ENCODE assay signal across 23 mouse cellular contexts in genomic region chr9:30235791-30236190, GRCm38 (mm10).
DNase-seq lines count a peak whose midpoint lies in the region; ATAC-seq and TF ChIP-seq lines count a peak whose summit lies in the region.
"Had no signal": no experiment of that assay in that cellular context is flagged by ENCODE, and none has a peak within 500 bp of the region (broad histone marks: within the 10 kb centered on the region; RNA-seq: fewer than 3 reads in every experiment).

No protein-coding gene starts in this region.

- H3K4me1 ChIP-seq in hindbrain, embryonic 13.5 days (replicated peaks) = peaks cover 18% of the 10 kb centered on the region
- H3K4me1 ChIP-seq in hindbrain, embryonic 12.5 days = peaks cover 14% of the 10 kb centered on the region
- no peaks in the 10 kb centered on the region for H3K4me1 ChIP-seq in hindbrain, postnatal 0 days (ENCODE audit: insufficient read depth, low read length)
- peaks cover 11% of the 10 kb centered on the region for H3K4me1 ChIP-seq in hindbrain, embryonic 10.5 days (replicated peaks)
- peaks cover 18% of the 10 kb centered on the region for H3K4me1 ChIP-seq in neural tube, embryonic 13.5 days (replicated peaks)
- peaks cover 14% of the 10 kb centered on the region; the same call in 1 of the 2 replicates for H3K4me1 ChIP-seq in neural tube, embryonic 14.5 days (ENCODE audit: control insufficient read depth, insufficient read depth, low read length)
- H3K4me1 ChIP-seq: embryonic facial prominence, embryonic 12.5 days had no signal

- H3K9me3 ChIP-seq in hindbrain, embryonic 13.5 days = no peaks in the 10 kb centered on the region
- H3K9me3 ChIP-seq in hindbrain, embryonic 12.5 days (replicated peaks) = no peaks in the 10 kb centered on the region
- H3K9me3 ChIP-seq in hindbrain, postnatal 0 days (ENCODE audit: low read length) = no peaks in the 10 kb centered on the region
- no peaks in the 10 kb centered on the region for H3K9me3 ChIP-seq in hindbrain, embryonic 10.5 days
- no peaks in the 10 kb centered on the region for H3K9me3 ChIP-seq in neural tube, embryonic 13.5 days
- no peaks in the 10 kb centered on the region for H3K9me3 ChIP-seq in neural tube, embryonic 14.5 days (ENCODE audit: control insufficient read depth, low read length)
- H3K9me3 ChIP-seq: embryonic facial prominence, embryonic 10.5 days; embryonic facial prominence, embryonic 12.5 days; forebrain, embryonic 13.5 days had no signal

- peak; percentile 18 for DNase-seq in hindbrain, postnatal 0 days (ENCODE audit: low spot score)
- DNase-seq in hindbrain, embryonic 10.5 days (ENCODE audit: low spot score) = no peak
- DNase-seq in neural tube, embryonic 10.5 days (ENCODE audit: extremely low spot score, low spot score) = no peak
- no peak for DNase-seq in lung, postnatal 25 days (ENCODE audit: low spot score)
- DNase-seq: adrenal gland, adult 8-10 months; adrenal gland, postnatal 14 days; adrenal gland, postnatal 36 days; B cell, adult 2 months; cerebellum, adult 11-12 months; cerebellum, adult 2 months; cerebellum, adult 9-10 months had no signal

- H3K27ac ChIP-seq in hindbrain, embryonic 13.5 days = peak overlapping the region; percentile 69; the same call in 1 of the 2 replicates
- H3K27ac ChIP-seq in hindbrain, embryonic 12.5 days = no peak overlapping the region
- no peak overlapping the region for H3K27ac ChIP-seq in hindbrain, postnatal 0 days
- no peak overlapping the region for H3K27ac ChIP-seq in hindbrain, embryonic 10.5 days
- peak overlapping the region; percentile 35 for H3K27ac ChIP-seq in neural tube, embryonic 13.5 days (replicated peaks)
- H3K27ac ChIP-seq in neural tube, embryonic 14.5 days (ENCODE audit: low read depth, low read length) = no peak overlapping the region
- H3K27ac ChIP-seq: embryonic facial prominence, embryonic 10.5 days; embryonic facial prominence, embryonic 12.5 days; forebrain, embryonic 13.5 days had no signal

- no peak for TF ChIP-seq CTCF in hindbrain, postnatal 0 days (IDR thresholded peaks at IDR 0.05; ENCODE audit: low read depth)

- H3K27me3 ChIP-seq in hindbrain, embryonic 13.5 days = no peaks in the 10 kb centered on the region
- no peaks in the 10 kb centered on the region for H3K27me3 ChIP-seq in hindbrain, embryonic 12.5 days
- no peaks in the 10 kb centered on the region for H3K27me3 ChIP-seq in hindbrain, postnatal 0 days (ENCODE audit: insufficient read depth, low read length)
- no peaks in the 10 kb centered on the region for H3K27me3 ChIP-seq in hindbrain, embryonic 10.5 days (ENCODE audit: insufficient read depth, poor library complexity, severe bottlenecking)
- H3K27me3 ChIP-seq in neural tube, embryonic 13.5 days = no peaks in the 10 kb centered on the region
- no peaks in the 10 kb centered on the region for H3K27me3 ChIP-seq in neural tube, embryonic 14.5 days (ENCODE audit: control insufficient read depth, insufficient read depth, low read length)
- H3K27me3 ChIP-seq: CH12.LX; embryonic facial prominence, embryonic 12.5 days; forebrain, embryonic 13.5 days had no signal

- 49% methylated on average over 3 of the region's 3 CpGs for WGBS in hindbrain, embryonic 13.5 days
- WGBS in hindbrain, embryonic 12.5 days = 50% methylated on average over 3 of the region's 3 CpGs
- 54% methylated on average over 3 of the region's 3 CpGs for WGBS in hindbrain, postnatal 0 days
- 84% methylated on average over 3 of the region's 3 CpGs for WGBS in hindbrain, embryonic 10.5 days
- 20% methylated on average over 3 of the region's 3 CpGs for WGBS in neural tube, embryonic 13.5 days
- 27% methylated on average over 3 of the region's 3 CpGs for WGBS in neural tube, embryonic 14.5 days

- no peak overlapping the region for H3K4me2 ChIP-seq in hindbrain, embryonic 13.5 days
- no peak overlapping the region for H3K4me2 ChIP-seq in hindbrain, embryonic 12.5 days (replicated peaks)
- no peak overlapping the region for H3K4me2 ChIP-seq in hindbrain, postnatal 0 days (ENCODE audit: low read depth, low read length)
- no peak overlapping the region for H3K4me2 ChIP-seq in neural tube, embryonic 13.5 days
- no peak overlapping the region for H3K4me2 ChIP-seq in neural tube, embryonic 14.5 days (ENCODE audit: low read depth, low read length)
- H3K4me2 ChIP-seq: embryonic facial prominence, embryonic 12.5 days; forebrain, embryonic 13.5 days had no signal

- 0 out of 2 replicates have a peak overlapping the region, but pooled peaks have one; percentile 10 for H3K9ac ChIP-seq in hindbrain, embryonic 13.5 days
- no peak overlapping the region for H3K9ac ChIP-seq in hindbrain, embryonic 12.5 days
- H3K9ac ChIP-seq in hindbrain, postnatal 0 days (replicated peaks; ENCODE audit: low read length) = no peak overlapping the region
- no peak overlapping the region for H3K9ac ChIP-seq in neural tube, embryonic 13.5 days
- H3K9ac ChIP-seq in neural tube, embryonic 14.5 days (replicated peaks; ENCODE audit: low read depth, low read length) = no peak overlapping the region
- H3K9ac ChIP-seq: embryonic facial prominence, embryonic 12.5 days; forebrain, embryonic 13.5 days had no signal

- no peak overlapping the region for H3K4me3 ChIP-seq in hindbrain, embryonic 13.5 days
- H3K4me3 ChIP-seq in hindbrain, embryonic 12.5 days = no peak overlapping the region
- no peak overlapping the region for H3K4me3 ChIP-seq in hindbrain, postnatal 0 days (ENCODE audit: low read length)
- no peak overlapping the region for H3K4me3 ChIP-seq in hindbrain, embryonic 10.5 days
- no peak overlapping the region for H3K4me3 ChIP-seq in neural tube, embryonic 13.5 days
- H3K4me3 ChIP-seq in neural tube, embryonic 14.5 days (ENCODE audit: low read depth, low read length) = no peak overlapping the region
- H3K4me3 ChIP-seq: embryonic facial prominence, embryonic 10.5 days; embryonic facial prominence, embryonic 12.5 days; forebrain, embryonic 13.5 days had no signal

- ATAC-seq in hindbrain, embryonic 13.5 days (ENCODE audit: low FRiP score) = peak; percentile 49; the same call in 1 of the 2 replicates
- no peak for ATAC-seq in hindbrain, embryonic 12.5 days (ENCODE audit: low FRiP score)
- no peak for ATAC-seq in hindbrain, postnatal 0 days
- peak; percentile 78 for ATAC-seq in neural tube, embryonic 13.5 days (ENCODE audit: low read depth)
- peak; percentile 66 for ATAC-seq in neural tube, embryonic 14.5 days (ENCODE audit: low read depth)
- ATAC-seq: activated CD4-positive, CD25-positive, alpha-beta regulatory T cell, adult 4 months; CD4-positive, CD25-positive, alpha-beta regulatory T cell, adult 4 months; forebrain, embryonic 13.5 days; Patski had no signal

- no peaks in the 10 kb centered on the region for H3K36me3 ChIP-seq in hindbrain, embryonic 13.5 days
- H3K36me3 ChIP-seq in hindbrain, embryonic 12.5 days = no peaks in the 10 kb centered on the region
- no peaks in the 10 kb centered on the region for H3K36me3 ChIP-seq in hindbrain, postnatal 0 days (ENCODE audit: insufficient read depth, low read length)
- no peaks in the 10 kb centered on the region for H3K36me3 ChIP-seq in hindbrain, embryonic 10.5 days
- H3K36me3 ChIP-seq in neural tube, embryonic 13.5 days = no peaks in the 10 kb centered on the region
- H3K36me3 ChIP-seq in neural tube, embryonic 14.5 days (ENCODE audit: control insufficient read depth, insufficient read depth, low read length) = no peaks in the 10 kb centered on the region
- H3K36me3 ChIP-seq: embryonic facial prominence, embryonic 10.5 days; embryonic facial prominence, embryonic 12.5 days; G1E had no signal

Comparison
In these comparisons a context has a peak if more than half of its experiments do, and no peak if none do; other contexts are left out.
1. ATAC-seq: peak in hindbrain, embryonic 13.5 days (single experiment), neural tube, embryonic 13.5 days (single experiment) and neural tube, embryonic 14.5 days (single experiment); none in hindbrain, embryonic 12.5 days (single experiment) and hindbrain, postnatal 0 days (single experiment).
2. H3K27ac ChIP-seq: peak in hindbrain, embryonic 13.5 days (single experiment) and neural tube, embryonic 13.5 days (single experiment); none in hindbrain, embryonic 12.5 days (single experiment), hindbrain, postnatal 0 days (single experiment), hindbrain, embryonic 10.5 days (single experiment) and neural tube, embryonic 14.5 days (single experiment).